Mouse (Mus musculus): ENCODE measurements around the gene Zfyve27. TPM values are rescaled to one million over a fixed set of nuclear protein-coding genes. Genes with fewer than 3 reads are reported as not detected.

The Zfyve27 gene
- polyA plus RNA-seq, 1 experiment = 104 TPM

DNA sequence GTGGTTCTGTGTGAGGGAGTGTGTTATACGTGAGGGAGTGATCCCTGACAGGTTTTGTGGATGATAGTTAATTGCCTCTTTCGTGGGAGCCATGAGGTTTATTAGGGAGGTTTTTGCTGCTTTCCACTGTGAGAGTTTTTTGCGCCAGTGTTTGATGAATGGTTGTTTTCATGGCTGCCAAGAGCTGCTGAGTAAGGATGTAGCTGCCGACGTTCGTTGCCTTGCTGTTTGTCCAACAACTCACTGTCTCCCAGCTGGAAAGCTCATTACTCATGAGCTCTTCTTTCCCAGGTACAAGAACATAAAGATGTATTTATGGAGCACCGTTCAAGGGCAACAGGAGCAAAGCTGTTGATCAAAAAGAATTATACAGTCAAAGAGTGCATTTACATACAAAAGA lies 437 bp downstream of the Zfyve27 start:
- no peak for TF ChIP-seq CTCF (IDR thresholded peaks at IDR 0.05; ENCODE audit: borderline replicate concordance, extremely low read depth, insufficient read depth, insufficient read length)
- no peak for TF ChIP-seq POLR2A (IDR thresholded peaks at IDR 0.05; ENCODE audit: borderline replicate concordance, extremely low read depth, insufficient read depth, insufficient read length, poor library complexity, severe bottlenecking)
- peak; percentile 53 for DNase-seq (ENCODE audit: low read depth)

DNA sequence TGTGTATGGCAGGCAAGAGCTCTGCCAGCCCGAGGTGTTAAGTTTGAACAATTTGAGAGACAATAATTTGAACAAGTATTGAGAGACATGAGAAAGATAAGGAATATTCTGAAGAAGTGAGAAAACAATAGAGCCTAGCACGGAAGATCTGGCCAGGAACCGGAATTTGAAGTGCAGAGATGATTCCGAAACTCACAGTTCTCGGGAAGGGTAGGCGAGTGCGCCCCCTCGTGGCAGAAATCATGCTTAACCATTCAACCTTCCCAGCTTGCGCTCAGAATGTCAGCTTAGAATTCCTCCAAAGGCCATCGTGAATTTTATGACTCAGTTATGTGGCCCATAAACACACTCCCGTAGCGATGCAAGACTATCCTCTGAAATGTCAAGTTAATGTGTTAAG lies 2.4 kb downstream of the Zfyve27 start:
- DNase-seq (ENCODE audit: low read depth) = peak; percentile 81
- TF ChIP-seq POLR2A (IDR thresholded peaks at IDR 0.05; ENCODE audit: borderline replicate concordance, extremely low read depth, insufficient read depth, insufficient read length, poor library complexity, severe bottlenecking) = no peak
- TF ChIP-seq CTCF (IDR thresholded peaks at IDR 0.05; ENCODE audit: borderline replicate concordance, extremely low read depth, insufficient read depth, insufficient read length) = peak; percentile 95

GRCm38 (mm10) chr19:42166766-42167165 lies 3.0 kb downstream of the Zfyve27 start:
- TF ChIP-seq CTCF (IDR thresholded peaks at IDR 0.05; ENCODE audit: borderline replicate concordance, extremely low read depth, insufficient read depth, insufficient read length) = no peak
- no peak for TF ChIP-seq POLR2A (IDR thresholded peaks at IDR 0.05; ENCODE audit: borderline replicate concordance, extremely low read depth, insufficient read depth, insufficient read length, poor library complexity, severe bottlenecking)
- DNase-seq (ENCODE audit: low read depth) = no peak

DNA sequence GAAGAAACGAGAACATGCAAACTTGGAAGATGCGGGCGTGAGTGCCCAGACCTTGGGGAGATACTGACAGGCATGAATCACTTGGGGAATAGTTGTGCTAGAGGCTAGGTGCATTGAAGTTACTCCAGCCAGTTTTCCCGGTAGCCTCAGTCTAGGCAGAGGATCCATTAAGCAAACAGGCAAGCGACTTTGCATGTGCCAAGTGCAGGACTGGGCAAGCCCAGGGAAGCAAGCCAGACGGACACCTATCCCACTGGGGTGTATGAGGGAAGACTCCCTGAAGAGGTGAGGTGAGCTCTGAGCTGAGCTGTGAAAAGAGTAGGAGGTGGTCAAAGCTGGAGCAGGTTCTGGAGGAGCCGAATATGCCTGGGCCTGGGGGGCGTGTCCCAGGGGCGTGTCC lies 3.7 kb downstream of the Zfyve27 start:
- no peak for TF ChIP-seq POLR2A (IDR thresholded peaks at IDR 0.05; ENCODE audit: borderline replicate concordance, extremely low read depth, insufficient read depth, insufficient read length, poor library complexity, severe bottlenecking)
- TF ChIP-seq CTCF (IDR thresholded peaks at IDR 0.05; ENCODE audit: borderline replicate concordance, extremely low read depth, insufficient read depth, insufficient read length) = no peak
- DNase-seq (ENCODE audit: low read depth) = no peak

- DNase-seq (ENCODE audit: low read depth) = no peak
- TF ChIP-seq CTCF (IDR thresholded peaks at IDR 0.05; ENCODE audit: borderline replicate concordance, extremely low read depth, insufficient read depth, insufficient read length) = no peak
Measured at GRCm38 (mm10) chr19:42169322-42169975, 5.7 kb downstream of the Zfyve27 start.

- TF ChIP-seq POLR2A (IDR thresholded peaks at IDR 0.05; ENCODE audit: borderline replicate concordance, extremely low read depth, insufficient read depth, insufficient read length, poor library complexity, severe bottlenecking) = peak; percentile 92
- TF ChIP-seq CTCF (IDR thresholded peaks at IDR 0.05; ENCODE audit: borderline replicate concordance, extremely low read depth, insufficient read depth, insufficient read length) = no peak
- peak; percentile 98 for DNase-seq (ENCODE audit: low read depth)
Measured at GRCm38 (mm10) chr19:42170025-42170969, 6.5 kb downstream of the Zfyve27 start.

DNA sequence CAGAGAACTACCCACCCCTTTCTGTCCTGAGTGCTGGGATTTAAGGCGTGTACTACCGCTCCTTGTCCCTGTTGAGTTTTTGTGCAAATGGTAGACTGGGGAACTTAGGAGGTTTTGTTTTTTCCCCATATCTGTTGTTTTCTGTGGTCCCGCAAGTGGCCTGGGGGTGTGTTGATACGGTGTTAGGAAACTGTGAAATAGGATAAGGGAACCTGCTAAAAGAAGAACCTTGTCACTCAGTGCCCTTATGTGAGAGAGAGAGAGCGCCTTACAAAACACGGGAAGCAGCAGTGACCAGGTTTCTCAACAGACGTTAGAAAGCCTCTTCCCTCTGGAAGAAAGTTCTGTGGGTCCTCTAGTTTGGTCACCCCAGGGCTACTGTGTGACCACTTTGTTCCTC lies 13.1 kb downstream of the Zfyve27 start:
- TF ChIP-seq POLR2A (IDR thresholded peaks at IDR 0.05; ENCODE audit: borderline replicate concordance, extremely low read depth, insufficient read depth, insufficient read length, poor library complexity, severe bottlenecking) = no peak
- TF ChIP-seq CTCF (IDR thresholded peaks at IDR 0.05; ENCODE audit: borderline replicate concordance, extremely low read depth, insufficient read depth, insufficient read length) = no peak
- DNase-seq (ENCODE audit: low read depth) = no peak

- TF ChIP-seq POLR2A (IDR thresholded peaks at IDR 0.05; ENCODE audit: borderline replicate concordance, extremely low read depth, insufficient read depth, insufficient read length, poor library complexity, severe bottlenecking) (no peak), CTCF (IDR thresholded peaks at IDR 0.05; ENCODE audit: borderline replicate concordance, extremely low read depth, insufficient read depth, insufficient read length) (no peak)
- no peak for DNase-seq (ENCODE audit: low read depth)
Measured at GRCm38 (mm10) chr19:42177461-42177860, 13.7 kb downstream of the Zfyve27 start.

GRCm38 (mm10) chr19:42179356-42179755 lies 15.6 kb downstream of the Zfyve27 start:
- no peak for DNase-seq (ENCODE audit: low read depth)
- TF ChIP-seq CTCF (IDR thresholded peaks at IDR 0.05; ENCODE audit: borderline replicate concordance, extremely low read depth, insufficient read depth, insufficient read length) (no peak), POLR2A (IDR thresholded peaks at IDR 0.05; ENCODE audit: borderline replicate concordance, extremely low read depth, insufficient read depth, insufficient read length, poor library complexity, severe bottlenecking) (no peak)

DNA sequence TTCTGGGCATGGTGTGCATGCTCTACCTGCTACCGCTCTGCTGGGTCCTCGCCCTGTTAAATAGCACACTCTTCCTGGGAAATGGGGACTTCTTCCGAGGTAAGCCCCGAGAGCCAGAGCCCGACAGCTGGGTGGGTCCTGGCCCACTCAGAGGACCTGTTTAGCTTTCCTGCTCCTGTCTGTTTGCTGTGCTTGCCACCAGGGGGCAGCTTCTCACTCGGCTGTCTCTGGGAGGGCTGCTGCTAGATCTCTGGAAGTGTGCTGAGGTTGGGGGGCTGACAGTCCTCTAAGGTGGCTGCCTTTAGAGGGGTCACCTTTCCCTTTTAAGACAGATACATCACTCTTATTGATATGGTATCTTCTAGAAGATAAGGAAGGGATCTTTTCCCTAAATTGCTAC lies 18.9 kb downstream of the Zfyve27 start:
- TF ChIP-seq CTCF (IDR thresholded peaks at IDR 0.05; ENCODE audit: borderline replicate concordance, extremely low read depth, insufficient read depth, insufficient read length) (peak; percentile 74), POLR2A (IDR thresholded peaks at IDR 0.05; ENCODE audit: borderline replicate concordance, extremely low read depth, insufficient read depth, insufficient read length, poor library complexity, severe bottlenecking) (no peak)
- peak; percentile 23 for DNase-seq (ENCODE audit: low read depth)

- no peak for TF ChIP-seq POLR2A (IDR thresholded peaks at IDR 0.05; ENCODE audit: borderline replicate concordance, extremely low read depth, insufficient read depth, insufficient read length, poor library complexity, severe bottlenecking)
- TF ChIP-seq CTCF (IDR thresholded peaks at IDR 0.05; ENCODE audit: borderline replicate concordance, extremely low read depth, insufficient read depth, insufficient read length) = no peak
- no peak for DNase-seq (ENCODE audit: low read depth)
Measured at GRCm38 (mm10) chr19:42189735-42190134, 26.0 kb downstream of the Zfyve27 start.
